Mouse (Mus musculus): ENCODE data around the gene Rps19bp1. TPM values are rescaled to one million over a fixed set of nuclear protein-coding genes. Genes with fewer than 3 reads are reported as not detected.

The Rps19bp1 gene
- total RNA-seq, 2 experiments from 2014 or later, result 10.1 to 15.4 TPM

DNA sequence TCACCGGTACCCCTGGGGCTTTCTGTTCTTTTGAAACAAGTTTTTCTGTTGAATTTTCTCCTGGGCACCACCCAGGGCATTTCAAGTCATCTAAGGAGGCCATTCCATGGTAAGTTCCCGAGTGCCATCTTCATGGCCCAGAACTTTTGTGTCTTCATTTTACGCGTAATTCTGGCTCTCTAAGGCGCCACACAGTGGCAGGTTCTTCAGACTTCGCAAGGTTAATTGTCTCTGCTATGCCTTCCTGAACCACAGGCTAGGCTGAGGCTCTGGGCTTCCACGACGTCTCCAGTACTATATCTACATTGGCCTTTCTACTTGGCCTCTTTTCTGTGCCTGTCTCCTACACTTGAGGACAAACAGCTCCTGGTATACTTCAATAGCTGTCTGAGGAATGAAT, 43.1 kb downstream of the Rps19bp1 start:
- no peak for ATAC-seq (replicated peaks; ENCODE audit: low FRiP score, poor library complexity, severe bottlenecking)

DNA sequence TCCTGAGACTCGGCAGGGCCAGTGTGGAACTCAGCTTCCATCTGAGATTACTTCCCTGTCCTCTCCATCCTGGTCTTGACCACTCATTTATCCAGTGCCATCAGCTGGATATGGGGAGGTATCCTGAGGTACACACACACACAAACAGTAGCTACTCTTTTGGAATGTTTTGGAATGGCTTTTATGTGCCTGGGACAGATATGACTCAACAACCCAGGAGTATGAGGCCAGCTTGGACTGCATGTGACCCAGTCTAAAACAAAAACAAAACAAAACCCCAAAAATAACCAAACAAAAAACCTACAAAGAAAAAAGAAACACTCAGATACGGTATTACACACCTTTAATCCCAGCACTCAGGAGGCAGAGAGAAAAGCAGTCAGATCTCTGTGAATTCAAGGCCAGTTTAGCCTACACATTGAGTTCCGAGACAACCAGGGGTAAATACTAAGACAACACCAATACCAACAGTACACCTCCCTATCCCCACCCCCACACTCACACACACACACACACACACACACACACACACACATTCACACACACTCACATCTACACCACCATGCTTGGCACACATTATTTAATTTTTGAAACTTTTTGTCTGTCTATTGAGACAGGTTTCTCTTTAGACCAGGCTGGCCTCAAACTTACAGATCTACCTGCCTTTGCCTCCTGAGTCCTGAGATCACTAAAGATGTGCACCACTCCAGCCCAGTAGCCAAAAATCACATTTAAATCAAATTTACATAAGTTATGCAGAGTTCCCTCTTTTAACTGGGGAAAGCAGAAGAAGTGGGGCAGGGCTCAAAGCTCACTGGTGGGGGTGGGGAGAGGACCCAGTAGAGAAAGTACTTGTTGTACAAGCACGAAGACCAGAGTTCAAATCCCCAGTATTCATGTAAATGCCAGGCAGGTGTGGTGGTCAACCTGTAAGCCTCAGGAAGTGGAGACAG, 44.1 kb downstream of the Rps19bp1 start:
- ATAC-seq (replicated peaks; ENCODE audit: low FRiP score, poor library complexity, severe bottlenecking), result no peak

- ATAC-seq (replicated peaks; ENCODE audit: low FRiP score, poor library complexity, severe bottlenecking), result no peak
Observed at GRCm38 (mm10) chr15:80219211-80219610, 44.9 kb downstream of the Rps19bp1 start.

DNA sequence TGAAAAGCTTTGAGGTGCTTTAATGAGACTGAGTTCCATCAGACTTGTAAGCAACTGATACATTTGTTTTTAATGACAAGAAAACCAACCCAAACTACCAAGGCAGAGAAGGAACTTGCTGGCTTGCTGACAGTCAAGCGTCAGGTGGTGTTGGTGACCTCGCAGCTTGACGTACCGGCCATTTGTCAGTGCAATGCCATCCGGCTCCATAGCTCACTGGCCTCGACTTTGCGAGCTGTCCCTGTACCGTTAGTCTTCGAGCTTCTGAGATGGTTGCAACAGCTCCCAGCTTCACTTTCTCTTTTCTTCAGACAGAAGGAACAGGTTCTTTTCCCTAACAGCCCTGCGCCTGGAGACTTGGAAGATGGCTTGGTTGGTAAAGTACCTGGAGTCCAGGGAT, 46.6 kb downstream of the Rps19bp1 start:
- ATAC-seq (replicated peaks; ENCODE audit: low FRiP score, poor library complexity, severe bottlenecking), result no peak

DNA sequence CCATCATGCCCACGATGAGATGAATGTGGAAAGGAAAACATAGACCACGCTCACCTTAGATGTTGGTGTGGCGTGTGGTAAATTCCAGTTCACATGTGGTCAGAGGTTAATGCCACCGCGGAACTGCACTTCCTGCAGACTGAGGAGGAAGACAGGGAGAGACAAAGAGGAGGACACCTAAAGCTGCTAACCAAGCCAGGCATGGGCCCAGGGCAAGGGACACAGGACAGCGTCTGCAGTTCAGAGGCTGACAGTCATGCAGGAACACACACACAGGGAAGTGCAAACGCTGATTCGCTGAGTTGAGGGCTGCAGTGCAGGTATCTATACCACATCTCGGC, 47.7 kb downstream of the Rps19bp1 start:
- ATAC-seq (replicated peaks; ENCODE audit: low FRiP score, poor library complexity, severe bottlenecking), result no peak

DNA sequence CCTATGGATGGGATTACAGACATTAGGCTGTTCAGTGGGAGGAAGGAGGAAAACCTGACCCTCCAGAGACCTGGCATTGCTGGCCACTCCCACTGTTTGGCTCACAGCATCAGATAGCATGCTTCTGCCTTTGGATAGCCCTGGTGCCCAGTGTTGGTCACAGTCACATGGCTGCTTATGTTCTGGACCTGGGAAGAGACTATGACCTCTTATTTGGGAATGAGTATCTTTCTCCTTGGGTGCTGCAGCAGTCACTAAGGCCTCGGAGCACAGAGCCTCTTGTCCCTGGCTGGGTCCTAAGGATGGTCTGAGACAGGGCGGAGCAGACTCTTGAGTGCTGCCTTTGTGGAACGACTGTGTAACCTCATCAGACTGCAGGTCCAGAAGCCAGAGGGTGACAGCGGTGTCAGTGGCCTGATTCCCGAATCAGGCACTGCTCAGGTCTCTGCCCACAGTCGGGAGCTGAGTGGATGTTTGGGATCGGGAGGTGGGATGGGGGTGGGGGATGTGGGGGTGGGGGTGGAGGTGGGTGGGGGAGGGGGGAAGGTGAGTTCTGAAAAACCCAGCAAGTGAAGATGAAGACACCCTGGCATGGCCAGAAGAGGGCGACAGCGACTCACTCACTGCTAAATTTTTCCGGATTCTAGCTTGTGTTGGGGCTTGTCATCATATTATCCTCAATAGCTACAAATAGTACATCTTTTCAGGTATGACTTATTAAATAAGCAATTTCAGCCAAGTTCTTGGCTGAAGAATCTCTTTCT, 48.2 kb downstream of the Rps19bp1 start:
- no peak for ATAC-seq (replicated peaks; ENCODE audit: low FRiP score, poor library complexity, severe bottlenecking)

DNA sequence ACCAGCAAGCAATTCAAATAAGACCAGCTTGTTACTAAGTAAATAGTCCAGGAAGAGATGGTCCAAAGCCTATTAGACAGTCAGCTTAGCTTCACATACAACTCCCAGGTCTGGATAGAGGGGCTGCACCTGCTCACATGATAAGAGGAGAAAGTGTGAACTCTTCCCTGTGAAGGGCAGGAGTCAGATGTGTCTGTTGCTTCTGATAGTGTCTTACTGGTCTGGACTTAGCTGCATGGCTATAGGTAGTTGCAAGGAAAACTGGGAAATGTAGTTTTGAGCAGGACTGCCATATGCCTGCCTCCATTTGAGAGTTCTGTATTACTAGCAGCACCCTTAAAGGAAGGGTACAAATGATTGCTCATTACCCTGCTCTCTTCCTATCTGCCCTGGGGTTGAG, 50.4 kb downstream of the Rps19bp1 start:
- no peak for ATAC-seq (replicated peaks; ENCODE audit: low FRiP score, poor library complexity, severe bottlenecking)

Other genes with a start within 250 kb of the Rps19bp1 start
- not detected in 2 replicates for gene Pdgfb, start 249.3 kb downstream of the Rps19bp1 start, total RNA-seq (2015; ENCODE audit: low replicate concordance)
- gene Pdgfb, start 249.3 kb downstream of the Rps19bp1 start, total RNA-seq (2017; ENCODE audit: low replicate concordance), result 0.42 and 0.94 TPM in 2 replicates
- 5.8 and 8.6 TPM in 2 replicates for gene Syngr1, start 173.0 kb downstream of the Rps19bp1 start, total RNA-seq (2015; ENCODE audit: low replicate concordance)
- gene Syngr1, start 173.0 kb downstream of the Rps19bp1 start, total RNA-seq (2017; ENCODE audit: low replicate concordance), result 6.0 and 7.1 TPM in 2 replicates
- 449 and 474 TPM in 2 replicates for gene Rpl3, start 172.4 kb downstream of the Rps19bp1 start, total RNA-seq (2015; ENCODE audit: low replicate concordance)
- 532 and 676 TPM in 2 replicates for gene Rpl3, start 172.4 kb downstream of the Rps19bp1 start, total RNA-seq (2017; ENCODE audit: low replicate concordance)
- 0.58 and 10.9 TPM in 2 replicates for gene Tab1, start 131.2 kb downstream of the Rps19bp1 start, total RNA-seq (2015; ENCODE audit: low replicate concordance)
- gene Tab1, start 131.2 kb downstream of the Rps19bp1 start, total RNA-seq (2017; ENCODE audit: low replicate concordance), result 6.5 and 13.5 TPM in 2 replicates
- gene Mgat3, start 90.6 kb downstream of the Rps19bp1 start, total RNA-seq (2015; ENCODE audit: low replicate concordance), result not detected in 2 replicates
- gene Mgat3, start 90.6 kb downstream of the Rps19bp1 start, total RNA-seq (2017; ENCODE audit: low replicate concordance), result not detected in 2 replicates
- gene Mief1, start 30.3 kb downstream of the Rps19bp1 start, total RNA-seq (2015; ENCODE audit: low replicate concordance), result 6.5 and 7.7 TPM in 2 replicates
- gene Mief1, start 30.3 kb downstream of the Rps19bp1 start, total RNA-seq (2017; ENCODE audit: low replicate concordance), result 17.8 and 18.8 TPM in 2 replicates
- gene AC140267.1, start 28.5 kb downstream of the Rps19bp1 start, total RNA-seq (2015; ENCODE audit: low replicate concordance), result not detected in 2 replicates
- not detected in 2 replicates for gene AC140267.1, start 28.5 kb downstream of the Rps19bp1 start, total RNA-seq (2017; ENCODE audit: low replicate concordance)
- gene Atf4, start 9.1 kb downstream of the Rps19bp1 start, total RNA-seq (2015; ENCODE audit: low replicate concordance), result 86.3 and 108 TPM in 2 replicates
- gene Atf4, start 9.1 kb downstream of the Rps19bp1 start, total RNA-seq (2017; ENCODE audit: low replicate concordance), result 148 and 150 TPM in 2 replicates
- gene Cacna1i, start 22.9 kb upstream of the Rps19bp1 start, total RNA-seq (2015; ENCODE audit: low replicate concordance), result not detected in 2 replicates
- not detected in 2 replicates for gene Cacna1i, start 22.9 kb upstream of the Rps19bp1 start, total RNA-seq (2017; ENCODE audit: low replicate concordance)